Mouse (Mus musculus): ENCODE measurements around the gene Syp.

Gene Syp

GRCm38 (mm10) chrX:7638401-7639091 is at the start of gene Syp:
Syp (plus strand) TSS chrX:7638471.
- DNase-seq, result peak; percentile 78 to 83

DNA sequence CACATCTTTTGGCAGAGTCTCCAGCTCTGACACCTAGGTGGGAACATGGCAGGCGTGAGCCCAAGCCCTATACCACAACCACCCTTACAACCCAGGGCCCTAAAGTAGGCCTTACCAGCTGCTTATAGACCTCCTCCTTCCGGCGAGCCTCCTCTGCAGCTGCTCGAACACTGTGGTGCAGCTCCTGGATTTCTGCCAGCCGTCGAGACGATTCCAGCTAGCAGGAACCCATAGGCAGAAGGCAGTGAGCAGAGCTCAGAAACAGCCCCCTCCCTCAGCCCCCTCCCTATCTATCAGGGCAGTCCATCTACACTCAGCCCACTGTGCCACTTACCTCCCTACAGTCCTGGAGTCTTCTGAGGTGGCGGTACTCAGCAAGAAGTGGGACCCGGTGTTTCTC is 42.9 kb upstream of the Syp start:
- DNase-seq, result no peak

GRCm38 (mm10) chrX:7604004-7604403 is 34.3 kb upstream of the Syp start:
- no peak for DNase-seq

- DNase-seq, result peak; percentile 91 to 92
These were observed 33.2 kb upstream of the Syp start, which contains the start of gene Ccdc22 for GRCm38 (mm10) chrX:7604879-7605574. Ccdc22 (minus strand) TSS chrX:7605517.

GRCm38 (mm10) chrX:7605575-7605941 is 32.7 kb upstream of the Syp start:
- DNase-seq, result no peak

GRCm38 (mm10) chrX:7606783-7607182 is 31.5 kb upstream of the Syp start, which contains the start of gene Cacna1f:
Cacna1f (plus strand) TSS chrX:7607083.
- no peak for DNase-seq

DNA sequence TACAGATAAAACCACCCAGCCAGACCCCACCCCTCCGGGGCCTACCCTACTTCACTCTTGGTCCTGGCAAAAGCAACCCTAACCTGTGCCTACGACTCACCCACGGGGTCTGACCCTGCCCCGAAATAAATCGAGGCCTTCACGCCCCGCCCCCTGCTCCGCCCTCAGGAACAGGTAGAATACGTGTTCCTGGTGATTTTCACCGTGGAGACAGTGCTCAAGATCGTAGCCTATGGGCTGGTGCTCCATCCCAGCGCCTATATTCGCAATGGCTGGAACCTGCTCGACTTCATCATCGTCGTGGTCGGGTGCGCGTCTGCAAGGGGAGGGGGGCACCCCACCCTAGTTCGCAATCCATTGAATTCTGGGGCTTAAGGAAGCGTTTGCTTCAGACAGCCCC is 28.2 kb upstream of the Syp start:
- no peak for DNase-seq

GRCm38 (mm10) chrX:7610536-7611258 is 27.6 kb upstream of the Syp start:
- DNase-seq, result no peak

DNA sequence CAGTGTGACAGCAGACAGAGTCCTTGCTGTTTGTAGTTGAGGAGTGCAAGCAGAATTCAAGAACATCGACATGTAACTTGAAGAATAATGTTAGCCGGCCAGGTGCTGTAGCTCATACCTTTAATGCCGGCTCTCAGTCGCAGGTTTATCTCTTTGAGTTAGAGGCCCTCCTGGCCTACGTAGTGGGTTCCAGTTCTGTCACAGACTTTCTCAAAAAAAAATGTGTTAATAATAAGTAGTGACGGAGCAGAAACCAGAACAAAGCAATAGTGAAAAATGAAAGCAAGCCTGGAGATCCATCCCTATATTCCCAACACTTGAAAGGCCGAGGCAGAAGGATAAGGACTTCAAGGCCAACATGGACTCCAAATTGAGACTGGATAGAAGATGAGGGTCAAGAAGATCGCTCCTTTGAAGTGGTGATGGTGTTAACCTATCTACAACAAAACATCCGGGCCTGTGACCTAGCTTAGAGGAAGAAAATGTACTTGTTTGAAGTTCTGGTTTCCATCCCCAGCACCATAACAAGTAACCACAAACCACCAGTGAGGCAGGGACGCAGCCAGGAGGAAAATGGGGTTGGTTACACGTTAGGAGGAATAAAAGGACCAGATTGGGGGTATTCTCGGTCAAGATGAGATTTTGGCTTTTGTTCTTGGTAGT is 20.3 kb upstream of the Syp start:
- DNase-seq, result no peak

- no peak for DNase-seq
These were observed 5.7 kb upstream of the Syp start for GRCm38 (mm10) chrX:7632560-7632959.

DNA sequence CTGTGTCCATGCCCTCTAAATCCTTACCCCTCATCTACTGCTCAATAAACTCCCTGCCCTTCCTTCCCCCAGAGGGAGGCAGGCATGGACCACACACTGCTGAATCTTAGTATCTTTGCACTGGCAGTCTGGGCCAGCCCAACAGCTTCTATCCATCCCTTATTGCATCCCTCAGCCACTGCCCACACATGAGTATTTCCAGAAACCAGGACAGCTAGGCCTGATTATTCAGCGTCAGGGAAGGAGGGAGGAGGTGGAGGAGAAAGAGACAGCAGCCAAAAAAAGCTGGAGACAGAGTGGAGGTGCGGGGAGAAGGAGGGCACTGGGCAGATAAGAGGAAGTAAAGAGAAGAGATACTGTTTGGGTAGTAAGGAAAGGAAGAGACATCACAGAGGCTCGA is 3.2 kb upstream of the Syp start:
- no peak for DNase-seq

GRCm38 (mm10) chrX:7639536-7640325 is 1.5 kb downstream of the Syp start:
- no peak for DNase-seq

DNA sequence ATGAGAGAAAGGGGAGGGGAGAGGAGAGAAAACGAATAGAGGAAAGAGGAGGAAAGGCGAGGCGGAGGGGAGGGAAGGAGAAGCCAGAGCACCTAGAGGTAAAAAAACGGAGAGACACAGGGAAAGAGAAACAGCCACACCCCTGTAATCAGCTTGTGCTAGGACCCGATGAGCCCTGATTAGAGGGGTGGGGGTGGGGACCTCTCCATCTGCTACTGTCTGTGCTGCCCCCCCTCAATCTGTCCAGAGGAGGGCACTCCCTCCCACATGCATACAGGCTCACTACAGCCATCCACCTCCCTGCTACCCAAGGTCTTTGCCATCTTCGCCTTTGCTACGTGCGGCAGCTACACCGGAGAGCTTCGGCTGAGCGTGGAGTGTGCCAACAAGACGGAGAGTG is 2.5 kb downstream of the Syp start:
- DNase-seq, result no peak

DNA sequence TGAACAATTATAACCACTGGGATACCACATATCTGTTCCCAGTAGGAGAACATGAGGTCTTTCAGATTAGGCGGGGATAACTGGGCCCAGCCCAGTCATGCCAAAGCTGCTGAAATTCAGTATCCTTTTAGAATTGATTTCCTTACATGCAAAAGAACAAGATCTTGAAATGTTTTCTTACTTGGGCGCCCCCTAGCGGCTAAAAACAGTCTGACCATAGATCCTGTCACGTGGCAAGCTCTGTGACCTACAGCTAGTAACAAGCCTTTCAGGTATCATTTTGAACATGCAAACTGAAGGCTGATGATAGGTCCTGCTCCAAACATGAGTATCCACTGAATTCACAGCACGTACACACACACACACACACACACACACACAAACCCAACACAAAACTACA is 7.1 kb downstream of the Syp start:
- DNase-seq, result peak; percentile 81 to 88

- peak; percentile 92 to 94 for DNase-seq
These were observed 10.5 kb downstream of the Syp start for GRCm38 (mm10) chrX:7648671-7649304.

DNA sequence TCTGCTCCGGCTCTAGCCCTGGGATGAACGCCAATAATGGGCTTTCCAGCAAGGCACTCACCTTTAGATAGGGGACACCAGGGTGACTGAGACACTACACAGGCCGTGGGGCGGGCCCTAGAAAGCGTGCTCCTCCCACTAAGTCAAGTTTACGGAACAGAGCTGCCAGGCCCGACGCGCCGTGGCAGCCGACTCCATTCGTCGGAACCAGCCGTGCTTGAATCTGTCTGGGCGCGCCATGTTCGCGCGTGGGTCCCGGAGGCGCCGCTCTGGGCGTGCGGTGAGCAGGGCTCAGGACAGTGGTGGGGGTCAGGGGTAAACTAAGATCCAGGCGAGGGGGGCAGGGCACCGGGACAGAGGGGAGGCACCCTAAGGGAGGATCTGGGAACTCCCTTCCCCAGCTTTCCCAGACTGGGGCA is 19.0 kb downstream of the Syp start, which contains the start of gene Prickle3:
Gene Prickle3, plus strand, starts transcription at position 40 of the 419 bp plus-strand sequence.
- peak; percentile 72 to 81 for DNase-seq

- DNase-seq, result peak; percentile 77 to 86
These were observed 19.9 kb downstream of the Syp start for GRCm38 (mm10) chrX:7658031-7658784.

DNA sequence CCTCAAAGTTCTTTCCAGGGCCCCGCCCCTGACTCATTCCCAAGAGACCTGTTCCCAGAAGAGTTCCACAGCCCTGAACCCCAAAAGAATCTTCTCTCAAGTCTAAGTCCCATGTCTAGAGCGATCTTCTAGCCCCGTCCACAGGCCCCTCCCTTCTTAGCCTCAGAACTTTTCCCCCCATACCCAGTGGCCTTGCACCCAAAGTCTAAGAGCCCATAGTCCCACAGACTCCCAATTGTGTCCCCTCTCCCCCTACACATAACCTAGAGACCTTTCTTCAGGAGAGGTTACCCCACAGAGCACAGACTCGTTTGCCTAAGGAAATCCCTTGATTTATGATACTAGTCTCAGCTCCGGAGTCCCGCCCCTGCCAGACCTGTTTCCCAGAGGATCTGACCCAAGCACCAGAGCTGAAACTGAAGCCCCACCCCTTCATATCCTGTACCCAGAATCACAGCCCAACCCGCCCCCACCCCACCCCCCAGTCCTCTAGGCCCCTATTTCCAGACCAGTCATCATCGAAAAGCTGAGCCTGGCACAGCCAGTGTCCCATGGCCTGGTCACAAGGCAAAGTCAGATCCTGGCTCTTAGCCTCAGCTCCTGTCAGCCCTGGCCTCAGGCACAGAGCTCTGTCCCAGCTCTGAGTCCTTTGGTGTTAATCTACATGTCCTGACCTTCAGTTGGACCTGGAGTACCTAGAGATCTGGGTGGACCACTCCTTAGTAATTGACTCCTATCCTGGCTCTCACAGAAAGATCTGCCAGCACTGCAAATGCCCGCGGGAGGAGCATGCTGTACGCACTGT is 20.7 kb downstream of the Syp start:
- DNase-seq, result peak; percentile 54 to 55

DNA sequence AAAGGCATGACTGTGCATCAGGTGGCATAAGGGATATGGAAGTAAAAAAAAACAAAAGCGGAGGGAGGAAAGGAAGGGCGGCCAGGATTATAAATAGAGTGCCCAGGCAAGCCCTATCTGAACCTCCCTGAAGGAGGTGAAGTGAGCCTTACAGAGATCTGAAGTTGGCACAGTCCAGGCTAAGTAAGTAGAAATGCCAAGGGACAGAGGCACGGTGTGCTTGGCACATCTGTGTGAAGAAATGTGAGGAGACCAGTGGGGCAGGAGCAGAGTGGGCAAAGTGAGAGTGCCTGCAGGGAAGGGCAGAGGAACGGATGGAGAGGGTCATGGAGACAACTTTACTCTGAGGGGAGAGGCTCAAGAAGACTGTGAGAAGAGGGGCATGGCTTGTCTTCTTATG is 22.8 kb downstream of the Syp start:
- DNase-seq, result no peak

DNA sequence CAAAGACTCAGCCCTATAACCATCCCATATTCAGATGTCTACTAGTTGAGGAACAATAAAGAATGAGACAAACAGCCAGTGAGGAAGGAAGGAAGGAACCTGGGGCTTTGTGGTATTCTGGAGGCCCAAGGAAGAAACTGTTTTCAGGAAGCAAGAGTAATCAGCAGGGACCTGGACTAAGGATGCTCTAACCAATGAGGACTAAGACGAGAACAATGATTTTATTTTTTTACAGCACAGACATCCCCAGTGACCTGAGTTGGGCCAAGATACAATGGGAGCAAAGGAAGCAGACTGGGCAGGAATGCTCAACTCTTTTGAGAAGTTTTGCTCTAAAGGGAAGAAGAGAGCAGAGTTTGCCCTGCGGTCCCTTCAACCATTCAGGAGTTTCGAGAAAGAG is 24.7 kb downstream of the Syp start:
- no peak for DNase-seq

Measured in kidney, postnatal 36 days (tissue).